Mouse (Mus musculus) stomach, postnatal 0 days (tissue): ENCODE data around the gene Gm19965. TPM values are rescaled to one million over a fixed set of nuclear protein-coding genes. Genes with fewer than 3 reads are reported as not detected.

Experiments used
- ATAC-seq: fragments of 200-750 bp; cut with Nextera tagmentation; 2 replicates; pipeline ENCODE4 v1.8.0; 2017; ENCODE audit not compliant: low FRiP score, low TSS enrichment
- DNase-seq: peaks from one replicate; pipeline ENCODE4 v3.0.0-alpha.2; 2016; ENCODE audit warnings: low spot score
- H3K27ac ChIP-seq: fragments of 300-500 bp; sonication (generic); replicated peaks from 2 replicates; pipeline ENCODE4 v1.5.1; 2014; ENCODE audit warnings: mild to moderate bottlenecking, control low read depth
- H3K27me3 ChIP-seq: fragments of 300-500 bp; sonication (generic); 2 replicates; pipeline ENCODE4 v1.6.1; 2014; ENCODE audit warnings: low read length; ENCODE audit not compliant: control insufficient read depth, insufficient read depth
- H3K36me3 ChIP-seq: fragments of 300-500 bp; sonication (generic); 2 replicates; pipeline ENCODE4 v1.6.1; 2014; ENCODE audit warnings: low read length, mixed read lengths; ENCODE audit not compliant: control insufficient read depth, insufficient read depth
- H3K4me1 ChIP-seq: fragments of 300-500 bp; sonication (generic); replicated peaks from 2 replicates; pipeline ENCODE4 v1.6.1; 2014; ENCODE audit warnings: antibody characterized with exemption; ENCODE audit not compliant: control insufficient read depth, insufficient read depth
- H3K4me2 ChIP-seq: fragments of 300-500 bp; sonication (generic); replicated peaks from 2 replicates; pipeline ENCODE4 v1.6.1; 2014; ENCODE audit warnings: low read depth, mild to moderate bottlenecking, control low read depth, moderate library complexity
- H3K4me3 ChIP-seq: fragments of 300-500 bp; sonication (generic); 2 replicates; pipeline ENCODE4 v1.5.1; 2014; ENCODE audit warnings: low read depth, low read length, control low read depth
- H3K9ac ChIP-seq: fragments of 300-500 bp; sonication (generic); 2 replicates; pipeline ENCODE4 v1.6.1; 2014; ENCODE audit warnings: mild to moderate bottlenecking, low read length, control low read depth, mixed read lengths
- H3K9me3 ChIP-seq: fragments of 300-500 bp; sonication (generic); 2 replicates; pipeline ENCODE4 v1.6.1; 2016; ENCODE audit warnings: low read length; ENCODE audit not compliant: control insufficient read depth
- CTCF ChIP-seq: IDR thresholded peaks from 2 replicates; pipeline ENCODE4 v1.5.1; 2016; ENCODE audit warnings: antibody characterized with exemption, low read depth, mild to moderate bottlenecking, moderate library complexity
- EP300 ChIP-seq: optimal IDR thresholded peaks from 2 replicates; pipeline ENCODE3; 2016; ENCODE audit warnings: antibody characterized with exemption
- WGBS: fragments of 180-500 bp; shearing (Covaris S2); extraction: QIAGEN DNeasy Blood & Tissue Kit; methylation state at CpG from one replicate; pipeline ENCODE4 v1.1.7; 2014; 5-methylcytosine and 5-hydroxymethylcytosine counted together
- polyA plus RNA-seq: library from polyadenylated mRNA; unstranded; fragments of >200 nt; fragmentation: Nextera tagmentation; extraction: Ambion mirVana; gene quantifications from 2 replicates; pipeline ENCODE4 v1.2.1, GENCODE M21; 2015

Gene Gm19965
- polyA plus RNA-seq, result not detected in 2 replicates

DNA sequence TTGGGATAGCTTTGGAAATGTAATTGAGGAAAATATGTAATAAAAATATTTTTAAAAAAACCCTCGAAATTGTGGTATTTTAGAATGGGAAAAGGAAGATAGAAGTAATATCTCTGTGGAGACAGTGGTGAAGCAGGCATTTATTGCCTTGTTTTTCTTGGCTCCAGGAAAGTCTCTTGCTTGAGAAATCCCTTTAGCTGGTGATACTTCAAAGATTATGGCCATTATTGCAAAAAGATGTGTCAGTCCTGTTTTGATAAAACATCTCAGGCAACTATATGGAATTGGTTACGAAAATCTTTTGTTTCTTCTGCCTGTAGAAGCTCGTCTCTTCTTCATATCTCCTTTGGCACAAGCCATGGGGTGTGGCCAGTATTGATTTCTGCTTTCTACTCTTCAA is at the start of gene Gm19965:
Gm19965 (plus strand) TSS at position 301 of the 400 bp plus-strand sequence.
- TF ChIP-seq EP300 (no peak), CTCF (no peak)
- DNase-seq (no peak), ATAC-seq (no peak)
- no peak within 1 kb of the TSS for H3K4me3 ChIP-seq
- H3K4me2 ChIP-seq, result no peak within 1 kb of the TSS
- no peaks in the 10 kb centered on the region for H3K27me3 ChIP-seq
- no peak within 1 kb of the TSS for H3K9ac ChIP-seq
- no peaks in the 10 kb centered on the region for H3K4me1 ChIP-seq
- H3K9me3 ChIP-seq, result no peaks in the 10 kb centered on the region
- no peaks in the 10 kb centered on the region for H3K36me3 ChIP-seq
- 65% methylated on average over 3 of the region's 3 CpGs for WGBS
- H3K27ac ChIP-seq, result no peak within 1 kb of the TSS

DNA sequence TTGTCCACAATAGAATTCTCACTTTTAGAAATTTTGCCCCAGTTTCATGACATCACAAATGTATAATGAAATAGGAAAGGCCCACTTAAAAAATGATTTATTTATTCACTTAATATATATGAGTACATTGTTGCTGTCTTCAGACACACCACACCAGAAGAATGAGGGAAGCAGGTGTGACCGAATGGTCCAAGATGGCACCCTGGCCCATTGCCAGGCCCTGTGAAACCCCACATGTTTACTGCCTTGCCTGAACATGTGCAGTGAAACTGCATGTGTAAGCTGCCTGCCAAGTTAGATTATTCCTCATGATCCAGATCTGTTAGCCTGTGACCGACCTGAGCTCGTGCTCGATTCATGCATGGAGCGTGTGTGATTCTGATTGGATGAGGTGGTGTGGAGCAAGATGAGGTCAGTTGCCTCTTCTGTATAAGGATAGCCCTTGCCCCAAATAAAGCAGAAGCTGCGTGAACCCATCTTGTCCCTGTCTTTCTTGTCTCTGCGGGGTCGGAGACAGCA is 20.3 kb upstream of the Gm19965 start:
- H3K4me2 ChIP-seq, result no peak overlapping the region
- H3K27ac ChIP-seq, result no peak overlapping the region
- TF ChIP-seq EP300 (no peak), CTCF (no peak)
- H3K27me3 ChIP-seq, result no peaks in the 10 kb centered on the region
- ATAC-seq, result no peak
- H3K4me1 ChIP-seq, result no peaks in the 10 kb centered on the region
- 90% methylated on average over 8 of the region's 8 CpGs for WGBS
- no peak for DNase-seq
- no peak overlapping the region for H3K9ac ChIP-seq
- H3K9me3 ChIP-seq, result no peaks in the 10 kb centered on the region
- no peak overlapping the region for H3K4me3 ChIP-seq
- H3K36me3 ChIP-seq, result no peaks in the 10 kb centered on the region
